Mouse (Mus musculus) heart, postnatal 36 days (tissue): ENCODE data around the gene Nap1l1. TPM values are rescaled to one million over a fixed set of nuclear protein-coding genes. Genes with fewer than 3 reads are reported as not detected.

ENCODE experiments used
- DNase-seq, 2 experiments: peaks; one replicate each; pipeline ENCODE4 v3.0.0; 2021 to 2022
- intact Hi-C: fragments of 180-260 bp; cut with DNase I; formaldehyde crosslinking; loops from one replicate; pipeline ENCODE4 v1.15.1; 2025
- total RNA-seq, 2 experiments: library from RNA; stranded (reverse); gene quantifications; 2 replicates each; pipeline ENCODE4 v1.2.3; 2021

Gene Nap1l1
- total RNA-seq, 2 experiments from 2014 or later, result 60.7 to 74.5 TPM

DNA sequence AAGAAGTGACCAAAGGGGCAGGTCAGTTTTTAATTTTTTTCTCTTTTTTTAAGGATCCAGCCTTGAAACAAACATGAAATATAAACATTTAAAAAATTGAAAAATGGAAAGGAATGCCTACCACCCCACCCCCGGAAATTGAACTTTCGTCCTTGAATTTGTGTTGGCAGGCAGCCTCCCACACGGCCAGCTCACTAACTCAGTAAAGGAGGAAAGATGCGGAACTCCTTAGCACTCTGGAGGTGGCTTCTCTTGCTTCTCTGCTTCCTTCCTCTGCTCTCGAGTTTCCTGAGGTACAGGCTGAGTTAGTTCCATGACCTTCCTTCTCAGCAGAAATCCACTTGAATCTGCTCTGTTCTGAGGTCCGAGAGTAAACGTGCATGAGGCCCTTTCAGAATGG lies 37.8 kb downstream of the Nap1l1 start:
- no peak for DNase-seq
- intact Hi-C loops, result no loop called here

DNA sequence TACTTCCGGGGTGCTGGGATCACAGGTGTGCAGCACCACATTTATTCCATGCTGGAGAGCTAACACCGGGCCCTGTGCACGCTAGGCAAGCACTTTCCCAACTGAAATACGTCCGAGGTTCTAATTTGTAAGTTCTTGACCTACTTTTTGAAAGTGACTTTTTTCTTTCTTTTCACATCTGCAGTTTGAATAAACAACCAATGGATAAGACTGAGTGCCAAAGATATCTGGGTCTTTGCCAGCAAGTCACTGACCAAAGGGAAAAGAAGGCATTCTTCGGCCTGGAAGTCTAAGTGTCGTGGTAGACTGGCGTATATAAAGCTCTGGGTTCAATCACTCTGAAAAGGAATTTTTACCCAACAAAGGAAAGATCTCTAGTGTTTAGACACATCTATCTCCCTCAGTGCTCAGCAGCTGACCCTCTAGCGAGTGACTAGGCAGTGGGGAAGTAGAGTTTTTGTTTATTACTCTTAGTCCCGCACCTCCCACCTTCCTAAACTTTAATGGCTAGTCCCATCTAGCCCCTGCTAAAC lies 39.1 kb downstream of the Nap1l1 start:
- intact Hi-C loops, result no loop called here
- no peak for DNase-seq

DNA sequence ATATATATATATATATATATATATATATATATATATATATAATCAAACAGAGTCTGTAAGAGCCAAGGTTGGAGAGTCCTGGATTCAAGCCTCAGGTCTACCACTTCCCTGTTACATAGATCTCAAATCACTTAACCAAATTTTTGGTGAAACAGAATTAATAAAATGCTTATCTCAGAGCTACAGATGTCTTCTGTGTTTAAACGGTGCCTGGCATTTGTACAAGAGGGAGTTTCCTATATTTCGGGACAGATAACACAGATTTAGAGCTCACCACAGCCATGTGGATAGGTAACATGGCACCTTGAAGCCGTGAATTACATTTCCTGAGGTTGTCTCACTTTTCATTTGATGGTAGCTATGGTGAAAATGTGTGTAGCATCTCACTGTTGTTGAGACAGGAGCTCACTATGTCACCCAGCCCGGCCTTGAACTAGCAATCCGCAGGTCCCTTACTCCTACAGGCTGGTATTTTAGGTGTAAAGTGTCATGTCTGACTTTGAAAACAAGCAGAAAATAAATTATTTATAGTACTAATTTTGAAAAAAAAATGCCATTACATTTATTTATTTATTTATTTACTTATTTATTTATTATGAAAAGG lies 41.4 kb downstream of the Nap1l1 start:
- intact Hi-C loops, result no loop called here
- no peak for DNase-seq

DNA sequence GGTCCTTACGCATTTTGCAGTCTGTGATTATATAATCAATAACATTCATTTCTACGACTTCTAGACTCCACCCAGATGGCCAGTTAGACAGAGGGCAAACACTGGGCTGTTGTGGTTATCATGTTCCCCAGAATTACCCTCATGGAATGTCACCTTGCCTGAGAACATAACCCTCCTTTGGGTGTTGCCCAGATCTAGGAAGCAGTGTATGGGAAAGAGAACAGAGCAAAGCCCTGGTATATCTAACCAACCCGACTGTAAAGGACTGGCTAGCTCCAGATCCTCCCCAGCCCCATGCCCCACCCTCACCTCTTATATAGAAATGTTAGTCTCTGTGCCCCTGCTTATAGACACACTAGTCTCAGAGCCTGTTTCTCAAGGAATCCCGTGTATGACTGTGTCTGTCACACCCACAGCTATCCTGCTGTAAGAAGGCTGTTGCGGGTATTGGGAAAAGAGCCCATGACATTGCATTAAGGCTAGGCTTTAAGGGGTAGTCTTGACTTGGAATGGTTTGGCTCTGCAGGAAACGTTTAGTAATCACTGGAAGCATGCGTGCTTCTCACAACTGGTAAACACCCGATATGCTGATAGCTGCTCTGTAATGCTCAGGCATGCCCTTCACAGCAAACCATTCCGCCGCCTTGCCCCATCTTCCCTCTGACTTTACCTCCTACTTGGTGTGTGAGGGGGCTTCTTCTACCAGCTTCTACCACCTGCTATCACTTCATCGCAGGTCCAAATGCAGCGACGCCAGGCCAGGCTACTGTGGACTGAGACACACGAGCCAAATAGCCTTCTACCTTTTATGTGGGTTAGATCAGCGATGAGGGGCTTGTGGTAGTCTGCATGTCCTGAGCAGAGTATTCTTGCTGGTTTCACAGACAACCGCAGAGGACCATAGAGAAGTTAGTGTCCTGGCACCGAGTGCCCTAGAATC lies 42.3 kb downstream of the Nap1l1 start:
- DNase-seq, result no peak
- intact Hi-C loops, result no loop called here

DNA sequence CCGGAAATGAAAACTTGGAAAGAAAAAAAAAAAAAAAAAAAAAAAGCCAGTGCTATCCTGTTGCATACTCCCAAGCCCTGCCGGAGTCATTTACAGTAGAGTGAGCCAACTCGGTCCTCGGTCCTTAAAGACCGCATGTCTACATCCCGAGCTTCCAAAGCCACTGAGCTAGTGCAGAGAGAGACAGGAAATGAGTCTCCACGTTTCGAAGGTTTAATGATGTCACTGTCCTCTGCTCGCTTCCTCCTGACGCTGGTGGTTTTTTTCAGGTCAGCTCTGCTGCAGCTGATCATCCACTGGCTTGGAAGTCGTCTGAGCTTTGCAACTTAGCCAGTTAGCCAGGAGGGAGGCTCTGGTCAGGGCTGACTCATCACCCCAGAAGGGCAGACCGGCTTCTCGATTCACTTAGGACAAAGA lies 43.2 kb downstream of the Nap1l1 start:
- intact Hi-C loops, result no loop called here
- DNase-seq, result peak; percentile 40 to 57

DNA sequence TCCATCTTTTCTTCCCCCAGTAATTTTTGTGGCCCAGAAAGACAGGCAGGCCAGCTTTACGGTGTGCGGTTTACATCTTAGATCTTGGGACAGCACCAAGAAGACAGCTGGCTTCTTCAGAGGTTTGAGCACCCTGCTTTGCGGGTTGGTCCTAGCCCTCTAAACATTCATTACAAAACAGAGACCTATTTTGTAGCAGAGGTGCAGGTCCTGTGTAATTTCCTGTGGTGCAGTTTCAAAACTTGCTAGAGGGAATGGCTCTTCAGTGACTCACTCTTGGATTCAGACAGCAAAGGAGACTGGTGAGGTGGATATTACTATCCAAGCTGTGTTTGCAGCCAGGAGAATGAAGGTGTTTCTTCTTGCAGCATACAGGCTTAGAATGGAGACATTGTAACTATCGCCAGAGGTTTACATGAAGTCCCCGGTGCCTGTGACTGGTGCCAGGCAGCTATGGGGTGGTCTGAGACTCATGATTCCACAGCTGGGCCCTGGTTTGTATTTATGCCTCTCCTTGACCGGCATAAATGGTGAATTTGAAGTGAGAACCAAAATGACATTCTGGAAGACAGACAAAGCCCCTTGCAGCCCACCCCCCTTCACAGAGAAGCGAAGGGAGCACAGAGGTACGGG lies 43.9 kb downstream of the Nap1l1 start:
- DNase-seq, result no peak
- intact Hi-C loops, result no loop called here

DNA sequence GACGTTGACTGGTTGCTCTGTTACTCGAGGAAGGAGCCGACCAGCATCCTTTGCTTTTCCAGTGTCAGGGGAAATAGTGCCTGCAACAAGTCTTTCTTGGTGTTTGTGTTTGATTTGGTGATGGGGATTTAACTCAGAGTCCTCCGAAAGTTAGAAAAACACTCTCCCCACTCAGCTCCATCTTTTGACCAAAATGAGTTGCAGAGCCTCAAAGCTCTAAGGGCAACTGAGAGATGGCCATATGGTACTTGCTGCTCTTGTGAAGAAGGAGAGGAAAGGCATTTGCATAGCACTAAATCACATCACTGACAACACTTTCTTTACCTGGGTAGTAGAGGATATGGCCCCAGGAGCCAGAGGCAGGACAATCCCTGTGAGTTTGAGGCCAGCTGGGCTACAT lies 45.3 kb downstream of the Nap1l1 start:
- intact Hi-C loops, result no loop called here
- no peak for DNase-seq

DNA sequence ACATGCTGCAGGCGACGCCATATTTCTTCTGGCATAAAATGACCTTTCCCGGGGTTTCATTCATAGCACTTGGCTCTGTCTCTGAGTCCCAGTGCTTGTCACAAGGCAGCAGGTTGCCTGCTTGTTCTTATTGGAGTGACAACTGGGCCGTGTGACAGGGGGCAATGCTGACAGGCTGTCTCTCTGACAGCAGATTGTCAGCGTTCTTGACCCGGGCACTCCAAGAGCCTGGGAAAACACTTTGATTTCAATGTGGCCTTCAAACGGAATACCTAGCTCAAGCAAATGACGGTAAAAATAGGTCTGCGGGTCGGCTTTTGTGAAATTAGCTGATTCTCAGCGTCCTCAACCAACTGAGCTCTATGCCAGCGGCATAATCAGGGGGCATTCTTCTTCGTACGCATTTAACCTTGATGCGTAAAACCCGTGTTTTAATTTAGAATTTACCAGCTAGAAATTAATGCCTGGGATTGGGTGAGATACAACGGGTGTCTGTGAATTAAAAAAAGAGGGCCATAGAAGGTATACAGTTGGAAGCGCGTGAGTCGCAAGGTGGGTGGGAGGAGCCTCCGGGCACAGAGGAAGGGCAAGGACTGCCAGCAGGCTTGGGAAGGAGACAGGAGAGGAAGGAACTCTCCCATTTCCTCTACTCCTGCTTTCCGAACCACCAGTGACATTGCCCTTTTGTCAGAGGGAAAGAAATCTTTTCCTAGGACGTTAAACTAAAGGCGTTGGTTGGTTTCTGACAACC lies 46.8 kb downstream of the Nap1l1 start:
- DNase-seq, result no peak
- intact Hi-C loops, result no loop called here

DNA sequence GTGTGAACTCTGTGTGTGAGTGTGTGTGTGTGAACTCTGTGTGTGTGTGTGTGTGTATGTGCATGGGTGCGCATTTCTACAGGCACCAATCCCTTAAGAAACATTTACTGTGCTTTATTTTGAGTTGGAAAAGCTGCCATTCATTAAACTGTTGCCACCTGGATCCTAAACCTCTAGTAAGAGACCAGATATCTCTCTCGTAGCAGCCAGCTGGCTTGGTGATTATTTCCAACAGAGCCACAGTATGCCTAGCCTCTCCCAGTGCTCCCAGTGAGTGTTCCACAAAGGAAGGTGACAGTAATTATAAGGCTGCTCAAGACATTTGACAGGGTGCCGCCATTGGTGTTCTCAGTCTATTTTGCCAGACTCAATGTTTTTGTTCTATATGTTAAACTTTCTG lies 47.6 kb downstream of the Nap1l1 start:
- intact Hi-C loops, result no loop called here
- DNase-seq, result no peak

DNA sequence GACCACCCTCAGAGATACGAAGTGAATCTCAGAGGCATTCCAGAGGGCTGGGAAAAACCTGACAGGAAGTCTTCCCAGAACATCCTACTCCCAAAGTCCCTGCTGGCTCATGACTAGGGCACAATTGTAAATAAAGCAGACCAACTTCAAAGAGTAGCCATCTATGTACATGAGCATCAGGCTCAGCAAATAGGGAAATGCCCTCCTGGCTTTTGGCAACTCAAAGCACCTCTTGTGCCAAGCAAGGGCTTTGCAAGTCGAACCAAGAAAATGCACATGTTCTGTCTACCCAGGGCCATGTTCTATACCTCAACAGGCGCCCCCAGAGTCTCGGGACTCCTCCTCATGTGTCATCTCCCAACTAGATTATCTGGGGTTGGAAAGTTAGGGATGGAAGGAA lies 48.6 kb downstream of the Nap1l1 start:
- intact Hi-C loops, result no loop called here
- no peak for DNase-seq

DNA sequence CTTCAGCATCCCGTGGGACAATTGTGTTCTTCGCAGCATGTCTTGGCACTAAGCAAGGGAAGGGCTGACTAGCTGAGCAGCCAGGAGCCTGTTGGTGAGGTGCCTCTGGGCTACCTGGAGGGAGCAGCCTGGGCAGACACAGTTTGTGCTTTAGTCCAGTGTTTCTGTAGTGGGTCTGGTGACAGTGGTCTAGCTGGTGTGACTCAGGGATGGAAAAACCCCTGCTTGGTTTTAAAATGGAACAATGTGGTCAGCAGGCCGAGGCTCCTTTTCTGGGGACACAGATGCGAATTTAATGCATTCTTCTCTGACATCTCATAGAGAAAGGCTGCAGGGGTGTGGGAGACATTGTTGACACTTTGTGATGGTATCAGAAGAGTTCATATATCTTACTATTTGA lies 49.2 kb downstream of the Nap1l1 start:
- DNase-seq, result no peak
- intact Hi-C loops, result no loop called here

DNA sequence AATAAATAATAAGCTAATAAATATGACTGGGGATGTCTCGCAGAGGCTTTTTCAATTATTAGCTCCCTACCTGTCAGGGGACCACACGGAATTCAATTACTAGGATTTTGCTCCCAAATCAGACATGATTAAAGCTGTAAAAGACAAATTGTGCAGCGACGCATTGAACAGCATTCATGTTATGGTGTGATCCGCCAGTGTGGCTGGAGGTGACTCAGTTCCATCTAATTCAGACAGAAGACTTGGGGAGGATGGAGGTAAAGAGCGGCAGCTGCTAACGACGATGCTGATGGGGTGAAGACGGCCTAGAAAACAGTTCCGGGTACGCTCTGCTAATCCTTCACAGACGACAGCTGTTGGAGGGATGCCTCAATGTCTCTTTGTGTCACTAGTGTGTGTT lies 50.9 kb downstream of the Nap1l1 start:
- no peak for DNase-seq
- intact Hi-C loops, result loop anchor here (2.0 kb wide), 1 partner anchor 15 kb away; no protein-coding TSS in a partner anchor

DNA sequence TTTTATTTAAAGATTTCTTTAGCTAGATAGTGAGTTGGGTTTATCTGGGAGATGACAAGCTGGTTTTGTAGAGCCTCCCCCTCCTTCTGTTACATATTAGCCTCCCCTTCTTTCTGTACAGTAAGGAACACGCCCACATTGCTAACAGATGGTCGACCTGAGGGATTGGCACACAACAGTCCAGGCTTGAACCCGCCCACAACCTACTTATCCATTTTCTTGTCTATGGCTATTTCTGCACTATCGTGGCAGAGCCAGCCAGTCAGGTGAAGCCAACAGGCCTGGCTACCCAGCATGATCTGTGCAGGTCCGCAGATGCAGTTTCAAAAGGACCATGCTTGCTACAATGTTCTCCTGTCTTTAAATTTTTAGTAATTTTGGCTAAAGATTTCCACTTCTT lies 54.0 kb downstream of the Nap1l1 start:
- intact Hi-C loops, result no loop called here

DNA sequence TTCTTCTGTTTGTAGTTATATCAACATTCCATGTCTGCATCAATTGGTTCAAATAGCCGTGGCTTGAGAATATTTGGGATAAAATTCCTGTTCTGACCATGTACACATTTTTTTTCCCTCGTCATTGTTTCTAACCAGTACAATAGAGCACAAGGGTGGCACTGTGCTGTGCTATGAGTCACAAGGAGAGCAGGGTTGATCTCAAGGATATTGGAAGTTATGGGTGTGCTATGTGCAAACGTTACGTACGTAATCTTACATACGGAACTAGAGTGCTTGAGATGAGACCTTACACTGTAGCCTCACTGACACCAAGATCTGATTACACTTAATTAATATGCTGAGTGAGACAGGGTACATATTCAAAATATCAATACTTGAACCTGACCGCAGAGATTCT lies 54.6 kb downstream of the Nap1l1 start:
- intact Hi-C loops, result no loop called here
- DNase-seq, result no peak

More for the DNA sequence above, 54.0 kb downstream of the Nap1l1 start:
- DNase-seq, result no peak

DNA sequence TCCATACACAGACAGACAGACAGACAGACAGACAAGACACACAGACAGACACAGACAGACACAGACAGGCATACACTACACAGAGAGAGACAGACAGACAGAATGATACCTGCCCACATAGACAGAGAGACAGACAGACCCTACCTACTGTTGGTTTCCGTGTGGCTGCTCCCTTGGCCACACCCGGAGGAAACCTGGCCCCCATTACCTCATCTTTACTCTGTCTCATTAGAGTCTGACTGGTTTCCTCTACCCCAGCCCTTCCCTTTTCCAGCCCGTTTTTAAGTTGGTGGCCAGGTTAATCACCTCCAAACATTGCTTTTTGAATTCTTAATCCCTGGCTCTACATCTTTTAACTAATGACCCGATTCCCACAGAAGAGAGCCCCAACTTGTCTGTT lies 55.3 kb downstream of the Nap1l1 start:
- no peak for DNase-seq
- intact Hi-C loops, result no loop called here

DNA sequence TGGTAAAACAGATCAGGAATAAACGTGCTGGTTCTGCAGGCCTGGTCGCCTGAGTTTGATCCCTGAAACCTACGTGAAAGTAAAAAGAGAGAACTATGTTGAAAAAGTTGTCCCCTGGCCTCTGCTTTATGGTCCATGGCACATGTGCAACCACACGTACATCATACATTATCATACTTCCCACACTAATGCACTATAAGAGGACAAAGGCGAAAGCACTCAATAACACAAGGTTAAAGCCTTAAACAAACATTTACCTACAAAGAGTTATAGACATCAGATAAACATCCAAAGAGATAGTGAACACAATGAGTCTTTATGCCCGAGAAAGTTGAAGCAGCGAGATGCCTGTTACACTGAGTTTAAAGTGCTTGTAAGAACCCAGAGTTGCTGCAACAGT lies 57.4 kb downstream of the Nap1l1 start:
- intact Hi-C loops, result no loop called here
- no peak for DNase-seq

DNA sequence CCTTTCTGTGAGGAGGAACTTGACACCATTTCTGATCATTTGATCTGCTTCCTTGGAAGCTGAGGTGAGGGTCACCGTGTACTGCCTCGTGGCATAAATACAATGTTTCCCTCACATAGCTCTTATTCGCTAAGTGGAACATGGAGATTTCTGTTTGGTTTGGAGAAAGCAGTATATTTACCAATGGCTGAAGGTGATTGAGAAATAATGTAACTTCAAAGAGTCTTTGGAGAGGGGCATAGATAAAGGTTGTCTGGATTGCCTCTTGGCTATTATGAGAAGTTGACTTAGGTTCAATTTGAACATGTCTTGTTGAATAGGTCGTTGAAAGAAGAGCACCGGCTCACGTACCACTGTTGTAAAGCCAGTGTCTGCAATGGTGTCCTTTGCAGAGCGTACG lies 61.7 kb downstream of the Nap1l1 start:
- intact Hi-C loops, result no loop called here
- DNase-seq, result no peak

DNA sequence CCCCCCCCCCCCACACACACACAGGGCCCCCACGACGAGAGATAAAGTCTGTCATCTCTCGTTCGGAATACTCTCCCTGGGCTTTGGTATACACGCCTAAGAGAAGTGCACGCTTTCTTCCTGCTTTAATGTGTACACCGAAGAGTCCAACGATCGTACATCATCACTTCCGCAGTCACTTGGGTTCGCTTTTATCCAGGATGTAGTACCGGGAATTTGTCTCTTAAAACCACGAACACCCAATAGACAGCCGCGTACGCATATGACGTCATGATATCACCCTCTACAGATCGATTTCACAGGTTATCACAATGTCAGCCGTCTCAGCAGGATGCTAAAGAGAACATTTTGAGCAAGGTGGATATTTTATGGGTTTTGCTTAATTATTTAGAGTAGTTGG lies 64.4 kb downstream of the Nap1l1 start:
- intact Hi-C loops, result no loop called here
- DNase-seq, result no peak

DNA sequence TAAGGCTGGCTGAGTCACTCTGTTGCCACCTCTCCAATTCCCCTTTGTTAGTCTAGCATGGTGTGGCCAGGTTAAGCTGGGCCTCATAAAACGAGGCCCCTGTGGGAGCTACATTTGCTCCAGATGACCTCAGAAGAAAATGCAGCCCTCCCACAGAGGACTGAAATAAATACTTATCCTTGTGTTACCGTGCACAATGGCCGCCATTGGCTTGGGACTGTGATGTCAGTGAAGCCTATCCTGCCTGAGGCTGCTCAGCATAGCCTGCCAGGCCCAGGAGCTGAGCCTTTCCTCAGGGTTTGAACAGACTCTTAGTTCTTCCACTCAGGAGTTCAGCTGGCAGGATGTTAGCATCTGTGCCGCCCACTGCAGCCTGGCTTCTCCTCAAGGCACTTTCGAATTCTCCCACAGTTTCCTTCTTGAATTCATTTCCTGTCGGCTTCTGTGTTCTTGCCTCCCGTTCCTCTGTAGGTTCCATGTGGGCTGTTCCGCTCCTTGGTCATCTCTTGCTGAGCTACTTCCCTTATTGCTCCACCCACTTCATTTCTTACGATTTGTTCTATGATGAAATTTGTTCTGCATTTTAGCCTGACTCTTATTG lies 66.8 kb downstream of the Nap1l1 start:
- DNase-seq, result peak in 1 of 2 experiments; percentile 23
- intact Hi-C loops, result loop anchor here (2.0 to 5.0 kb wide), 2 partner anchors 15 to 33 kb away; partner anchors contain the start of gene Phlda1

DNA sequence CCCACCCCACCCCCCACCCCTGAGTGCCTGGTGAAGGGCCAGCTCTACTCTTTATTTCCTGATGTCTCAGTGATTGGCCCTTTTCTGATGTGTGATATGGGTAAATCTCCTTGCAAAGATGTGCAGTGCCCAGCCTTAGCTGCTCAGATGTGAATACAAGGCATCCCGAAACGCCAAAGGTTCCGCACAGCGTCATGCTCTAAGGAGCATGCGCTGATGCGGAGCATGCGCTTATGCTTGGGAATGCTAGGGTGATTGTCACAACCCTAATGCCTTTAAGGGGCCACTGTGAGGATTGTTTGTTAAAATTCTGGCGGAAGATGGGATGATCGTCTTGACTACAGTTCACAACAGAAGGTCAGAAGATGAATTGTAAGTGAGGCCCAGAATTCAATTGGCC lies 67.7 kb downstream of the Nap1l1 start:
- intact Hi-C loops, result loop anchor here (5.0 kb wide), 1 partner anchor 33 kb away; the partner anchor contains the start of gene Phlda1
- DNase-seq, result no peak
